Mouse (Mus musculus) ES-E14 (cell line): ENCODE measurements around the gene Tnr.

Experiments used
- HCFC1 ChIP-seq: IDR thresholded peaks from 2 replicates; pipeline ENCODE4 v1.6.1; 2012; ENCODE audit warnings: low read length, inconsistent platforms, borderline replicate concordance; ENCODE audit not compliant: insufficient read depth
- ZC3H11A ChIP-seq: IDR thresholded peaks from 2 replicates; pipeline ENCODE4 v1.6.1; 2012; ENCODE audit warnings: low read depth, mild to moderate bottlenecking, inconsistent platforms, low read length, borderline replicate concordance
- ZNF384 ChIP-seq: IDR thresholded peaks from 2 replicates; pipeline ENCODE4 v1.6.1; 2012; ENCODE audit warnings: low read depth, low read length, inconsistent platforms

DNA sequence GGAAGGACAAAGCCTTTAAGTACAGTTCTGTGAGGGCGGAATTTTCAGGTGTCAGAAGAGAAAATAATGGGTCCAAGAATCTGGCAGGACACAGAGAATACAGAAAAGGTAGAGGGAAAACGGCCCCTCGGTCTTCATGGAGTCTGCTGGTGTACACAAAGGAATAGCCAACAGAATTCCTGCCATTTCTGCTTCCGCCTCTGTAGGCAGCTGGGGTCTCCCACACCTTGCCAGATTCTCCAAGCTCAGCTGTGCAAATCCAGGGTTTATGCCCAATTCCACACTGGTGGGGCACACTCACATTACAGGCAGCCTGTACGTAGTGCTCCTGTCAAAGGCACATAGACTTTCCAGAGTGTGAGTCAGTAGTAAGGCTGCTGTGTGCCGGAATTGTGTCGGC lies 43.6 kb downstream of the Tnr start:
- TF ChIP-seq HCFC1 (no peak), ZC3H11A (no peak), ZNF384 (no peak)
